Mouse (Mus musculus): ENCODE data around the gene Gm9918.

The Gm9918 gene

DNA sequence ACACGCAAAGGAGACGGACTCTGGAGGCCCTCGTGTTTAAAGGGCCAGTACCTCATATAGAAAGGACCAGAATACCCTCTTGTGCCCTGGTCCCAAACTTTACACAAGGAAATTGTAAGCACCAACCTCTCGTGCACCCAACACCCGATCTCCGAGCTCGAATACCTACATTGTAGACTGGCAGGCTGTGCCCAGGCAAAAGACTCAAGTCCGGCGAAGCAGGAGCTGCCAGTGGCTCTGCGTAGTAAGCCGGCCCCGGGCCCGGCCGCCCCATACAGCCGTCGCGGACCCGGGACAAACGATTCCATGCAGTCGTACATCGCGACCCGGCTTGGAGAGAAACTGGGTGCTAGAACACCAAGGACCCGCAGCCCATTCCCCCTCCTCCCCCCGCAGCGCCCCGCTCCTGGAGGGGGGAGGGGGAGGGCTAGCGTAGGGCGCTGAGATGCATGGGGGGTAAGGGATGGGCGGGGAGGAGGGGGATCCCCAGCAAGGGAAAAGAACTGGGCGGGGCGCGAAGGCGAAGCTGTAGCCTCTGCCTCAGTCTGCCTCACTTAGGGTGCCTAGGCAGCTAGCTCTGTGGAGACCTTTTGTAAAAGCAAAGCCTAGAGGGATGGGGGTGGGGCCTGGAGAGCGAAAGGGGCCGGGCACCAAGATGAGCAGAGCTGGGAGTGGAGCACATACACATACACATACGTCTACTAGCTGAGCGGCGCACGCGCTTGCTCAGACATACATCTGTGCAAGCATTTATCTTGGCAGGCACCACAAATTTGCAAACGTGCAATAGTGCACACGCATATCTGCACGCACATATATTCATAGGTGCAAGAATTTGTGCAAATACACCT, 24.2 kb upstream of the Gm9918 start:
- peak; percentile 88 for DNase-seq

DNA sequence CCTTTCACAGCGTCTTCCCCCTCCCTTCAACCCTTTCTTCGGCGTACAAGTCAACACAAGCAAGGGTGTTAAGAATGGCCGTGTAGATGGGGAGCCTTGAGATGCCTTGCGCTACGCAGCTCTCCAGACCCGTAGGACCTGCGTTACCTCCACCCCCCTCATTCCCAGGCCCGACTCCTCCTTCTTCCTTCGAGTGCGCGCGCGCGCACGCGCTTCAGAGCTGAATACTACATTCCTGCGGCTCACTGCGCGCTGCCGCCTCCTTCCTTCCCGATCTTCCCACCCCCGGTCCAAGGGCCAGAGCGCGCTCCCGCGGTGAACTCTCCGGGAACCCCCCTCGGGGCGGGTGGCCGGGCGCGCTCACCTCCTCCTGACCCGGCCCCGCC, 23.5 kb upstream of the Gm9918 start:
- DNase-seq, result peak; percentile 95

DNA sequence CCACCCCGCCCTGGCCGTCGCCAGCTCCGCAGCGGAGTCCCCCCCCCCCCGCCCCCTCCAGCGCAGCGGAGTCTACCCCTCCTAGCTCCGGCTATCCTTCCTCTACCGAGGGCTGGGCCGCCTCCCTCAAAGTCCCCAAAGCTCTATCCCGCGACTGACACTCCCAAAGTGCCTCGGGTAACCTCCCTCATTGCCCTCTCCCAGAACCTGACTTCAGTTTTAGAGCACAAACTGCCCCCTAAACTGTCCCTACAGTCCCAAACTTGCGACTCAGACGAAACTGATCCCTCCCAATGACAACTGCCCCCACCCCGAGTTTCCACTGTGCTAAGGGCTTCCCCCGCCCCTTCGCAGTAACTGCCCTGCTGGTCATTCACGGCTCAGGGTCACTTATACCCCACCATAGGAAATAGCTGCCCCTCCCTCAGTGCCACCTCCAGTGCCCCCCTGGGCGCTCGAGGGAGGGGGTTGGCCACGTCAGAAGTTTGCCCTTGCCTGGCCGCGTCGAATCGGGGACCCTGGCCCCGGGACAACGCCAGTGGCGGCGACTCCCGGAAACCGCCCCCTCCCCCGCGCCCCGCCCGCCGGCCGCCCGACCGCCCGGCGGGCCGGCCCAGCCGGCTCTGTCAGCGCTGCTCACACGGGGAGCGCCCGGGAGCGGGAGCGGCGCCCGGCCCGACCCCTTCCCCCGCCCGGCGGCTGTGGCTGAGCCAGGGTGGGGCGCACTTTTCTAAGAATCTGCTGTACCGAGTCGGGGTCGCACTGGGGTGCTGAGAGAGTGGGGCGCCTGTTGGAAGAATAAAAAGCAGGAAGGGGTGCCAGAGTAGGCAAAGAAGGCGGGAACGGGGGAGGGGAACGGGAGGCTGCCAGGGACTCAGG, 22.9 kb upstream of the Gm9918 start:
- DNase-seq, result peak; percentile 78

- DNase-seq, result peak; percentile 33
Observed at GRCm38 (mm10) chr15:102248131-102248811, 22.1 kb upstream of the Gm9918 start.

DNA sequence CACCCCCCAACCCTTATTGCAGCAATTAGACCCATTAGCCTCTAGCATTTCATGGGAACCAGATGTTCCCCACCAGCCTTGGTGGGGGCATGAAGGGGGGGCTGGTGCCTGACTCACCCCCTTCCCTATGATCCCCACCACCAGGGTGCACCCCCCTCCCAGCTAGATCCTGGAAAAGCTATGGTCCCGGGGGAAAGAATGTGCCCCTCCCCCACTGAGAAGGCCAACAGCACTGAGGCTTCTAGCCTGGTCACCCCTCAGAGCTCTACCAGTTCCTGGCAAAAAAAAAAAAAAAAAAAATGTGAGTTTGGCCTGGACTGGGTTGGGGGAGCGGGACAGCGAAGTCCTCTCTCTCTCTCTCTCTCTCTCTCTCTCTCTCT, 21.6 kb upstream of the Gm9918 start:
- peak; percentile 48 for DNase-seq

DNA sequence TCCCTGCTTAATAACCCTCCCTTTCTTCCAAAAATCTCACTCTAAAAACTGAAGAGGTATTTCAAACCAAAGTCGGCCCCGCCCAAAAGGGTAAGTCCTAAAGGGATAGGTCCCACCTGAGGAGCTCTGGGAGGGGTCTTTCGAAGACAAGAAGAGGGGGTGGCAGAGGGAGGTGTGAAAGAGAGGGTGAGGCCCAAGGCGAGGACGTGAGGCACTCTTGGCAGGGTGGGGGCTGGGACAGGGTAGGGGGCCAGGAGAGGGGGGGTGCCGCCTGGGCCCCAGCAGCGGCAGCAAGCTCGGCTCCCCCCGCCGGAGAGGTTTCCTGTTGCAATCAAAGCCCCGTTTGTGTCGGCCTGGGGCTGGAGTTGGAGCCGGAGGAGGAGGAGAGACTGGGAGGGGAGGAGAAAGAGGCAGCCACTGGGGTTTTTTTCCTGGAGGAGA, 21.1 kb upstream of the Gm9918 start:
- DNase-seq, result no peak

- no peak for DNase-seq
Observed at GRCm38 (mm10) chr15:102249967-102250366, 20.4 kb upstream of the Gm9918 start.

DNA sequence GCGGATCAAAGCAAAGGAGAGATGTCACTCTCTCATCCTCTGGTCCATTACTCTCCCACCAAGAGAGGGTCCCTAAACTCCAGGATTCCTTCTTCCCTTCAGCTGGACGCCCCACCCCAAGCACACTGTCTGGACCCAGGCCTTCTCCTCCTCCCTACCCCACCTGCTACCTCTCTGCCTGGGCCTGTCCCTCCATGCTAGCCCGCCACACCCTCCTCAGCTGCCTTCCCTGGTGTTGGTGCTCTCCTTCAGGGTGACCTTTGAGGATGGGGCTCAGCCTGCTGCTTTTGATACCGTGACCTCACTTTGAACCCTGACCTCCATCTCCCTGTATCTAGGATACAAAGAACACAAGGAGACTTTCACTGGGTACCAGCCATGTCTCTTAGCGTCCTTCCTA, 19.8 kb upstream of the Gm9918 start:
- DNase-seq, result no peak

DNA sequence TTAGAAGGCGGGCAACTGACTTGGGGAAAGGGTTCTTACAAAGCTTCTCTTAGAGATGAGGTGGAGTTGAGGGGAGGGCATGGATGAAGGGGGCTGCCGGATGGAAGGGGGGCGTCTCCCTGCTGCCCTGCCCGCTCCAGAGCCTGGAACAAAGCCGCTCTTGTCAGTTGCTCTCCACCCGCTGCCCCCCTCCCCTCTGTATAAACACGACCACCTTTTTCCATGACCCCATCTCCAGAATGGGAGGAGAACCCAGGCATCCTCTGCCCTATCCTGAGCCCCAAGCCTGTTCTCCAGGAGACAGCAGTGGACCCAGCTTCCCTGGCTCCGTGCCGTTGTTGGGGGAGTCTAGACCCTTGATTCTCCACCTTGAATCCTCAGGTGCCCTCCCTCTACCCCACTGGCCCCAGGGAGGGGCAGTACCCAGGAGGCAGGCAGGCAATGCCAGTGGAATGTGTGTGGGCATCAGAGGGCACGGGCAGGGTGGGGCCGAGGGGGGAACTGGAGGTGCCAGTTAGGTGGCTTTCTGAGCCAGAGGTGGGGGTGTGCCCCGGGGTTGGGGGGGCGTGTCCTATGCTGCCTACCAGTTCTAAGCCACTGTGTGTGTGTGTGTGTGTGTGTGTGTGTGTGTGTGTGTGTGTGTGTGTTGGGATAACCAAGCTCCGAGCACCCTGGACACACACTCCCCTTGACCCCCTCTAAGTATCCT, 14.7 kb upstream of the Gm9918 start:
- no peak for DNase-seq

GRCm38 (mm10) chr15:102256431-102257201, 13.7 kb upstream of the Gm9918 start:
- DNase-seq, result peak; percentile 64

DNA sequence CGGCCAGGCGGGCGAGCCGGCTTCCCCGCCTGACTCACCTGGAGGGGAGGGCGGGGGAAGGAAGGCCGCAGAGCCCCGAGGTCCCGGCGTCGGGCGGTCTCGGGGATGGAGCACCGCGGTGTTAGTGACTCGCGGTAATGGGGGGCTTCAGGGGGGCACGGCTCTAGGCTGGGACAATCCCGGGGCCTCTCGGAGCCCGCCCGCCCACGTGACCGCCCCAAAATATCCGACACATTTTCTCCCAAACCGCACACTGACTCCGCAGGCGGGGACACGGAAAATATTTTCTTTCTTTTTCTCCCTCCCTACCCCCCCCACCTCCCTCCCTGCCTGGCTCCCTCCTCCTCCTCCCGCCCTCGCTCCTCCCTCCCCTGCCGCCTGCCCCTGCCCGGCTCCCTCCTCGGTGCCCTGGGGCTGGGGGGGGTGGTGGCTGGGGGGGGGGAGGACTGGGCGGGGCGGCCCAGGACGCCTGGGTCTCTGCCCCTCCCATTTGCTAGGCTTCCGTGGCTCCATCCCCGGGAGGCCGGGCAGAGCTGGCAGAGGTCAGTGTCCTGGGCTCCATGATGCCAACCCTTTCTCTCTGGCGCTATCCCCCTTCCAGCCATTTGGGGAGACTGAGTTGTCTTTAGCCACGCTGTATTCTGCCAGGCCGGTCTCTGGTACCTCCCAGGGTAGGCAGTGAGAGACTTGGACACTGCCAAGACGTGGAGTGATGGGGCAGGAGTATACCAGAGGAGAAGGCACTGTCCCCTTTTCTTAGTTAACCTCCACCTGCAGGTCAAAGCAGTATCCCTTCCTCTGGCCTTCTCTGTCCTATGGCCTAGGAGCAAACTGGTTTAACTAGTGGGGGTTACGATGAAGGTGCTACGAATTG, 12.9 kb upstream of the Gm9918 start, which contains the start of gene Rarg:
TSS of gene Rarg (minus strand) at position 316 of the 874 bp plus-strand sequence.
- DNase-seq, result peak; percentile 84

- DNase-seq, result peak; percentile 73
Observed at GRCm38 (mm10) chr15:102258076-102258470, 12.3 kb upstream of the Gm9918 start.

DNA sequence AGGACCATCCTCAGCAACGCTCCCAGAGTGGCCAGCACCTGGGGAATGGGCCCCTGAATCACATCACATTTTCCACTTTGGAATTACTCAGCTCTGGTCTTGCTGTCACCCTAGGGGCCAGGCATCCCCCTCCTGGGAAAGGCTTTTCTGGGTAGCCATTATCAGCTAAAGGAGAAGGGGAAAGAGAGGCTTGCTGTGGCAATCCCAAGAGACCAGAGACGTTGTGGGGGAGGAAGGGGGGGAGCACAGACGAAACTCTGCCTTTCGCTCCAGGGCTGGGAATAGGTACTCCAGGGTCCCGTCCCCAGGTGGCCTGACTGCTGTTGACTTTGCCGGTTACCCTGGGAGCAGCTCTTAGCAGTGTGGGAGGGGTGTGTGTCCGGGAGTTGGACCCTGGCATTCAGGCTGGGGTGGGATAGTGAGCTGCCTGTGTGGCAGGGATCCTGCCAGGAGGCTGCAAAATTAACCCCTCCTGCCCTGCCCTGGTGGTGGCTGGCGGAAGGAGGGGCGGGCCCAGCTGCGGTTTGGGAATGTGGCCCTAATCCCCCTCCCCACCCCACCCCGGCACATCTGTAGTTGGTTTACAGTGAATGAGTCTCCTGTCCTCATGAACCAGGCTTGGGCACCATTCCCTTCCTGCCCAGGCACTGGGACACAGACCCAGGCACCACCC, 11.6 kb upstream of the Gm9918 start:
- DNase-seq, result no peak

DNA sequence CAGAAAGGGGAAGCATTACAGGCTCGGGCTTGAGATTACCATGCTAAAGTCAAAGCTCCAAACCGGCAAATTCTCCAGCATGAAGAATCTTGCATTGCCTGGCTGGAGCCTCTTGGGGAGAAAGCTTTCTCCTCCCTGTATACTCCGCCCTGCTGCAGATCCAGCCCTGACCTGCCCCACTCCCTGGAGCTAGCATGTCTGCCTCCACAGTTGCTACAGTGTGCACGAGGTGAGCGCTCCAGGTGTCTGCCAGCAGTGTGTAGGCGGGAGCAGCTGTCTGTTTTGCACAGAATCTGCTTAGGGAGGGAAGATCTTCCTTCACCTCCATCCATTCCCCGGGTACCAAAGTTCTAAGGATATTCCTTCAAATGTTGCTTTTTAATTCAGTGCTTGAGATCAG, 7.8 kb upstream of the Gm9918 start:
- no peak for DNase-seq

- no peak for DNase-seq
Observed at GRCm38 (mm10) chr15:102263037-102263436, 7.3 kb upstream of the Gm9918 start.

GRCm38 (mm10) chr15:102265548-102265947, 4.8 kb upstream of the Gm9918 start:
- no peak for DNase-seq

DNA sequence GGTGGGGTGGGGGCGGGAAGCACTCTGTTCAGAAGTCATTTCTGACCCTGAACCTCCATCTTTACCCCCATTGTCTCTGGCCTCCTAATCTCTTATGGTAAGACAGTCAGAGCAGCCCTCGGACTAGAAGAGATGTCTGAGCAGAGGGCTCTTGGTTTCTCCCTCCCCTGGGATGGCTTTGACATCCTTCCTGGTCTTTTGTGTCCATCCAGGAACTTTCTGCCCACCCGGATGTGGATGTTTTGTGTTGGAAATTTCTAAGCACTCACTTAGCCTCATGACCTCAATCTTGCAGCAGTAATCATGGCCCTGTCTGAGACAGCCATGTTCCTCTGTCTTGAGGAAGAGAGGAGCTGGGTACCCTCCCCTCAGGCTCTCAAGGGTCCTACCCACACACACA, 1.1 kb downstream of the Gm9918 start:
- no peak for DNase-seq

DNA sequence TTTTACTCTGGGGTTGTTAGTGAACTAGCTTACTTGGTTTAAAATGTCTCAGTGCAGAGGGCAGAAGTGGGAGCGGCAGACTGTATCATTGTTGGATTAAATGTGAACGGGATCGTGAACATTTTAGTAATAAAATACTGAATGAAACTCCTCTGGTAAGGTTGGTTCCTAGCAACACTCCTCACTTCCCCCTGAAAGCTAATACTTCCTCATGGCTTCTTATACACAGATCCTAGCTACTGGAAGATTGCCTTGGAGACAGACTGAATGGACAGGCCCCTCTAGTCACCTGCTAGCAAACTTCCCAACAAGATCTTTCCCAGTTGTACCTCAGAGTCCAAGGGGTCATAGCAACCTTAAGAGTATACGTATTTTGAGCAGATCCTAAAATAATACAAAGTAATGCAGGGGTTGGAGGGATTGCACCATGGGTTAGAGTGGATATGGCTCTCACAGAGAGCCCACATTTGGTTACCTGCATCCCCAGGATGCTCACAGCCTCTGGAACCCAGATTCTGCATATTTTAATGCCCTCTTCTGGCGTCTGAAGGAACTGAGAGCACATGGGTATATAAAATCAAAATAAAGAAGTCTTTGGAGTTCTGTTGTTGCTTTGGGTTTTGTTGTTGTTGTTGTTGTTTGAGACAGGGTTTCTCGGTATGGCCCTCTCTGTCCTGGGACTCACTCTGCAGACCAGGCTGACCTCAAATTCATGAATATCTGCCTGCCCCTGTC, 3.8 kb downstream of the Gm9918 start:
- DNase-seq, result no peak

DNA sequence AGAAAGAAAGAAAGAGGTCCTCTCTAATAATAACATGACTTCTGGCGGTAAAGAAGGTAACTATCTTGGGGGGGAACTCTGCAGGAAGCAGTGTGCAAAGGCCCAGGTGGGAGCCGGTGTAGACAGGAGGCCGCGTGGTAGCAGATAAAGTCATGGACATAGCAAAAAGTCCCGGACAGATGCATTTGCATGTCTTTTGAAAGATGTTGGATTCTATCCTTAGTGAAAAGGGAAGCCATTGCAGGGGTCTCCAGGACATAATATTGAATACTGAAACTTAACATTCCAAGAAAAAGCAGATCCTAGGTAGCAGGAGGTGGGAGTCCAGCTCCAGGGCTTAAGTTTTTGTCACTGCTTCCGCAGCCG, 8.3 kb downstream of the Gm9918 start:
- no peak for DNase-seq
